ENCODE assay signal across 8 mouse cellular contexts in the genomic region with DNA sequence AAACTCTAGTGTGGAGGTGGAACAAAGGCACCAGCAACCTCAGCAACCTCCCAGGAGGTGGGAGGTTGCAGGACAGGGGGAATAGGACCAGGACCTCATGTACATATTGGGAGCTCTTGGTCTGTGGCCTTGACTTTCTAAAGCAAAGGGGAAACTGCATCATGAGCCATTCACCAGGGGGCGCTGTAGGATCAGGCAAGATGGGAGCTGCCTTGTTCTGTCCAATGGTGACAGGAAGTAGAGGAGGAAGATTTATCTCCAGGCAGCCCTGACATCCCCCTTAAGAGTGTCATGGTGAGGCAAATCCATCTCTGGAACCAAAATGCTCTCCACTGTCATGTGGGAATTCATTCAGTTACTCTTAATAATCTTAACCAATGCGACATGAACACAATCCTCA. TPM values are rescaled to one million over a fixed set of nuclear protein-coding genes. Genes with fewer than 3 reads are reported as not detected.
DNase-seq lines count a peak whose midpoint lies in the region; ATAC-seq and TF ChIP-seq lines count a peak whose summit lies in the region.

No protein-coding gene starts in this region.

- no peaks in the 10 kb centered on the region for H3K36me3 ChIP-seq in G1E (replicated peaks)
- peaks cover 28% of the 10 kb centered on the region for H3K36me3 ChIP-seq in forebrain, embryonic 14.5 days (ENCODE audit: control insufficient read depth, insufficient read depth, low read length)
- peaks cover 19% of the 10 kb centered on the region for H3K36me3 ChIP-seq in hindbrain, embryonic 12.5 days

- H3K4me2 ChIP-seq in forebrain, embryonic 14.5 days (ENCODE audit: low read length), result no peak overlapping the region
- no peak overlapping the region for H3K4me2 ChIP-seq in hindbrain, embryonic 12.5 days (replicated peaks)

- peaks cover 67% of the 10 kb centered on the region for H3K9me3 ChIP-seq in G1E (replicated peaks)
- no peaks in the 10 kb centered on the region for H3K9me3 ChIP-seq in forebrain, embryonic 14.5 days (replicated peaks; ENCODE audit: control insufficient read depth, low read length)
- no peaks in the 10 kb centered on the region for H3K9me3 ChIP-seq in hindbrain, embryonic 12.5 days (replicated peaks)

- DNase-seq in G1E (ENCODE audit: low spot score), result peak; percentile 20
- DNase-seq in c-Kit-positive CD71-positive TER-119-negative erythroid progenitor cells, embryonic 14.5 days (ENCODE audit: low read depth), result peak; percentile 76
- DNase-seq in forebrain, embryonic 14.5 days (ENCODE audit: low spot score), result peak; percentile 84
- peak; percentile 89 to 90 for DNase-seq in layer of hippocampus, postnatal 10 days (ENCODE audit: low spot score in 2 of 2)
- peak; percentile 89 for DNase-seq in lung, postnatal 36 days
- peak; percentile 85 for DNase-seq in retina, postnatal 1 day
- peak; percentile 57 for DNase-seq in urinary bladder, postnatal 10 days (ENCODE audit: low spot score)

- no peak for ATAC-seq in G1E (ENCODE audit: extremely low read depth, insufficient number of reproducible peaks, low FRiP score, poor library complexity, severe bottlenecking)
- peak; percentile 66 for ATAC-seq in forebrain, embryonic 14.5 days
- ATAC-seq in hindbrain, embryonic 12.5 days (ENCODE audit: low FRiP score), result peak; percentile 55; the same call in 1 of the 2 replicates

- WGBS in forebrain, embryonic 14.5 days, result 48% methylated on average over 2 of the region's 2 CpGs
- 52% methylated on average over 2 of the region's 2 CpGs for WGBS in hindbrain, embryonic 12.5 days

- peak; percentile 16; the same call in 1 of the 2 replicates for TF ChIP-seq CTCF in G1E (IDR thresholded peaks at IDR 0.05; ENCODE audit: low read depth, low read length)

- H3K27me3 ChIP-seq in G1E (ENCODE audit: insufficient read depth, low read length), result no peaks in the 10 kb centered on the region
- H3K27me3 ChIP-seq in forebrain, embryonic 14.5 days (replicated peaks; ENCODE audit: control insufficient read depth, insufficient read depth, low read length), result no peaks in the 10 kb centered on the region
- H3K27me3 ChIP-seq in hindbrain, embryonic 12.5 days, result no peaks in the 10 kb centered on the region

- no peak overlapping the region for H3K4me3 ChIP-seq in G1E (ENCODE audit: low read depth, low read length)
- H3K4me3 ChIP-seq in forebrain, embryonic 14.5 days (ENCODE audit: low read depth, low read length), result no peak overlapping the region
- no peak overlapping the region for H3K4me3 ChIP-seq in hindbrain, embryonic 12.5 days

- no peaks in the 10 kb centered on the region for H3K4me1 ChIP-seq in G1E (ENCODE audit: insufficient read depth, low read depth, low read length)
- H3K4me1 ChIP-seq in forebrain, embryonic 14.5 days (ENCODE audit: control insufficient read depth, insufficient read depth, low read length), result no peaks in the 10 kb centered on the region
- no peaks in the 10 kb centered on the region for H3K4me1 ChIP-seq in hindbrain, embryonic 12.5 days

- H3K9ac ChIP-seq in forebrain, embryonic 14.5 days (ENCODE audit: low read length), result no peak overlapping the region
- no peak overlapping the region for H3K9ac ChIP-seq in hindbrain, embryonic 12.5 days

- H3K27ac ChIP-seq in forebrain, embryonic 14.5 days (ENCODE audit: low read depth, low read length), result no peak overlapping the region
- no peak overlapping the region for H3K27ac ChIP-seq in hindbrain, embryonic 12.5 days

RNA-seq across cellular contexts. Expression of gene Adamts7, which starts 43.6 kb away (rescaled TPM):
- not detected in 2 replicates for total RNA-seq in G1E (2014; fragmentation: Nextera tagmentation)
- total RNA-seq in G1E (2017), result 0.17 TPM in 1 of 2 replicates, not detected in the other
- not detected in 2 replicates for polyA plus RNA-seq in G1E (2012)
- polyA plus RNA-seq in forebrain, embryonic 14.5 days (2014; fragmentation: Nextera tagmentation; extraction: Ambion mirVana), result 9.4 and 9.7 TPM in 2 replicates
- 23.4 and 28.0 TPM in 2 replicates for polyA plus RNA-seq in hindbrain, embryonic 12.5 days (2016; fragmentation: Nextera tagmentation; extraction: Ambion mirVana)
- total RNA-seq in layer of hippocampus, postnatal 10 days (2021), result 1 to 10 TPM; 2.7 to 3.5 TPM

Comparison
In these comparisons a context has a peak if more than half of its experiments do, and no peak if none do; other contexts are left out.
1. DNase-seq: peak in every context shown above with its lines; median percentile 90 in layer of hippocampus, postnatal 10 days; 89 in lung, postnatal 36 days; 85 in retina, postnatal 1 day; 84 in forebrain, embryonic 14.5 days; 76 in c-Kit-positive CD71-positive TER-119-negative erythroid progenitor cells, embryonic 14.5 days; 57 in urinary bladder, postnatal 10 days; 20 in G1E.
2. RNA of gene Adamts7, which starts 43.6 kb away (polyA plus RNA-seq): 23.4 to 28.0 TPM in hindbrain, embryonic 12.5 days and 9.4 to 9.7 TPM in forebrain, embryonic 14.5 days; not detected in G1E; every median in the first group is over 10 times any median in the second.